Mouse (Mus musculus) erythroid progenitor cell, adult 5-6 weeks (primary cell): ENCODE results near the gene Ackr2. TPM values are rescaled to one million over a fixed set of nuclear protein-coding genes. Genes with fewer than 3 reads are reported as not detected.

ENCODE experiments used
- ATAC-seq: replicated peaks from 2 replicates; pipeline ENCODE4 v1.8.0; 2016; ENCODE audit warnings: moderate number of reproducible peaks, mild to moderate bottlenecking, moderate TSS enrichment, inconsistent platforms; ENCODE audit not compliant: poor library complexity, low FRiP score, severe bottlenecking
- total RNA-seq, 2 experiments: library from RNA; stranded (forward) in 1 of 2; stranded (reverse) in 1 of 2; fragments of 150-400 nt in 1 of 2; fragments of 186-747, 209-891 nt in 1 of 2; gene quantifications; 2 replicates each; pipeline versions ENCODE4 v1.2.3 to v1.2.4; 2015 to 2017; ENCODE audit warnings: low replicate concordance in 2 of 2

Ackr2 gene
- total RNA-seq, 2 experiments from 2014 or later, result not detected

- no peak for ATAC-seq
Measured at GRCm38 (mm10) chr9:121911196-121911595, 13.0 kb downstream of the Ackr2 start.

DNA sequence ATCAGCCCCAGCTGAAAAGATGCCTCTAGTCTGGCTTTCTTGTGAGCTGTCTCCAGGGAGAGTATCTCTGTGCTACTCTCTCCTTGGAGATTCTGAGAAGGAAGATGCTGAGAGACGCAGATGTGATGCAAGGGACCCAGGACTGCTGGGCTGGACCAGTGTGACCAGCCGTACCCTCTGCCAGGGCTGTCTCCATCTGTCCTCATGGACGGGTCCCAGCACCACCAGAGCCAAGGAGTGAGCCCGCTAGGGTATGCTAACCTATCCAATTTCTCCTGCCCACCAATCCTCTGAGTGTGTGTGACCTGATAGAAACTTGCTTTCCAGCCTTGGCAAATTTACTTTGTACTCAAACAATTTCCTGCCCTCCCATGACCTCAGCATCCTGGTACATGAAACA is 14.6 kb downstream of the Ackr2 start:
- ATAC-seq, result no peak

- ATAC-seq, result no peak
Measured at GRCm38 (mm10) chr9:121914226-121914757, 16.1 kb downstream of the Ackr2 start.

DNA sequence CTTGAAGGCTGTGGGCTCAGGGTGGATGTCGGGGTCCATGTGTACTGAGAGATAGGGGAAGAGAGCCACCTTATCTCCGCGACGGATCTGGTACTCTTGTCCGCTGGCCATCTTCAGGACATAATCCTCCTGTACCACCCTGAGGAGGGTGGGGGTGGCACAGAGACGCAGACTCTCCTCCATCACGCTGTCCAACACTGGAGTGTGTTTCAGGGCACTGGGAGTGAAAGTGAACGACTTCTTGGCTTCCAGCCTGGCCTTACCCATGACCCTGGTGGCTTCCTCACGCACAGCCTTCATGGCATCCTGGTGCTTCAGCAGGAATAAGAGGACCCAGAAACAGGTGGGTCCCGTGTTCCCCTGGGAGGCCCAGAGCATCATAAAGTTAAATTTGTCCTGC is 16.9 kb downstream of the Ackr2 start:
- no peak for ATAC-seq

DNA sequence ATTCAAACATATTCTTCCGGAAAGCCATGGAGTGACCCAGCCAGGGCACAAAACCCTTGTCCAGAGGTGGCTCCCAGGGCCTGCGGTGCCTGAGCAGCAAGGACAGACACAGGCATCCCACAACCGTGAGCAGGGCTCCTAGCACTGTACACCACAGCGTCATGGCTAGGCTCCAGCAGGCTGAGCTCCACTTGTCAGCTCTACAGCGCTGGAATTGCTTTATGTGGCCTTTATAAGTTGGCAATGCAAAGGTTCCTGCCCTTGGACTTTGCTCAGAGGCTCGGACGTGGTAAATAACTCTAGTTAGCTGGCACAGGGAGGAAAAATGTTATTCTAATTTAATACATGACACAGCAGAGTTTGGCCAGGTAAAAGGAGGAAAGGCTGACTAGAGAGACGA is 17.9 kb downstream of the Ackr2 start, which contains the start of gene Cyp8b1:
Cyp8b1 (minus strand) TSS at position 204 of the 400 bp plus-strand sequence.
- ATAC-seq, result no peak

GRCm38 (mm10) chr9:121919027-121919501 is 20.9 kb downstream of the Ackr2 start:
- ATAC-seq, result no peak

DNA sequence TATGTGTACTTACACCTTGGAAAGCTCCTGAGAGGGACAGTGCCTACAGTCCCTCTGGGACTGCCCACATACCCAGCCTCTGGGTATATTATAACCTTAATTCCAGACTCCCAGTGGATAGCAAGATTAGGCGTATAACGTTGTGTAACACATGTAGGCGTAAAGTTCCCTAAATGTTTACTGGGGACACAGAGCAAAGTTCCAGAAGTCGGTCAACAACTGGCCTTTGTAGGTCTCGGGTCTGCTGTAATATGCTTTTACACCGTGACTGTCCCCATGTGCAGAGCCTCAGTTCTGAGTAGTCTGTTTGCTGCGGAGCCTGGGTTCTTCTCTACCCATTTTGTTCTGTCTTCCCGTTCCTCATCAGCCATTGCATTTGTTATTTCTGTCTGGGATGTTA is 25.3 kb downstream of the Ackr2 start:
- no peak for ATAC-seq

DNA sequence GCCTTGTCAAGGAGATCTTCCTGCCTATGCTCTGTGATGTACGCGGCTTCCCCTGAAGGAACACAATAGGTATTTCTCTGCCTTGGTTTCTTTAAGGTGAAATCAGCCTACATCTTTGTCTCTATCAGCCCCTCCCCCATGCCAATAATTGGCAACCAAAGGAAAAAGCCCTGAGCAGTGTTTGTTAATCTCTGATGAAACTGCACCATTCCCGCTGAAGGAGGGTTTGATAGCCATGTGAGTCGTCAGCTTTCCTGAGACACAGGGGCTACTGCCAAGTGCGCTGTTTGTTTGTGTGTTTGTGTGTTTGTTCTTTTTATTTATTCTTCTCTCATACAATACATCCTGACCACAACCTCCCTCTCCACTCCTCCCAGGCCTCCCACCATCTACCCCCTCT is 25.8 kb downstream of the Ackr2 start:
- no peak for ATAC-seq

- no peak for ATAC-seq
Measured at GRCm38 (mm10) chr9:121924901-121925560, 26.9 kb downstream of the Ackr2 start.

DNA sequence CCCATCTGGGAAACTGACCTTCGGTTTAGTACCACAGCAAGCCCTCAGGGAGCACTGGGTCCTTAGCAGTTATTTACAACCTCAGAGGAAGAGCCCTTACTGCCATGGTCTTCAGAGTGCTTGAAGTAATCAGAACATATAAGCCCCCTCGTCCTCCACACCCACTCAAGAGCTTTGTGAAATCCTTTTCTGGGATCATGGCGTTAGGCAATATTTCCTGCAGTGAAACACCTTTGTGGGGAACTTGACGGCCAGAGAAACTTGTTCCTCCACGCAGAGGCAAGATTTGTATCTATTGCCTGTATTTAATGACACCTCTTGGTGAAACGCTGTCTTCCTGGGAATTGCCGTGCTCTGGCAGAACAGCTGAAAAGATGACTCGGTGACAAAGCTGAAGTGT is 27.8 kb downstream of the Ackr2 start:
- no peak for ATAC-seq

- ATAC-seq, result no peak
Measured at GRCm38 (mm10) chr9:121926634-121927405, 28.7 kb downstream of the Ackr2 start.

DNA sequence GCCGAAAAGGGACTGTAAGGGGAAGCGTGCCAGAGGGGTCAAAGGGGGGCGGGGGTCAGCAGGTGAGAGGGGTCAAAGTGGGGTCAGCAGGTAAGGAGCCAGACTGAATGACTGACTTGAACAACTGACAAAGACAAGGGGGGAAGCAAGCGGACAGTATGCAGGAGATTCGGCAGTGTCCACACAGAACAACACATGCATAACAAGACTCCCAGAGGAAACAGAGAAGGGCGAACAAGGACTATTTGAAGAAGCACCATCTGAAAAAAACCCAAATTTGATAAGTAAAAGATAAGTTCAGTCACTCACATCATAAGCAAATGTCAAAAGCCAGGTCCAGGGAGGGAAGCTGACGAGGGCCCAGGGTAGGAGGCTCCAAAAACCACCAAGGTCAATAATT is 29.6 kb downstream of the Ackr2 start:
- no peak for ATAC-seq

DNA sequence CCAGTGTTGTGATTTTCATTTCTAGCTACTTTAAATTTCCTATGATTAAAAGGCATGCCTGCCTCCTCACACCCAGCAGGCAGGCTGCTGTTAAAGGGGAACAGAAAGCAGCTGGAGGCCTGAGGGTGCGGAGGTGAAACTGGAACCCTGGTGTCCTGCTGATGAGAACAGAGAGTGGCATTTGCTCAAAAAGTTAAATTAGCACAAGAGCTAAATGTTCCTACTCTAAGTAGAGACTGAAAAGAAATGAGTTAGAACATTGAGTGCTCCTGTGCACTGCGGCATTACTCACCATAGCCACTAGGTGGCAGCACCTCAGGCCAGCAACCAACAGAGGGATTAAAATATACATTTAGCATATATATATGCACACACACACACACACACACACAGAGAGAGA is 30.3 kb downstream of the Ackr2 start:
- ATAC-seq, result peak; percentile 80

GRCm38 (mm10) chr9:121934856-121935255 is 36.7 kb downstream of the Ackr2 start:
- no peak for ATAC-seq

- ATAC-seq, result no peak
Measured at GRCm38 (mm10) chr9:121936952-121937351, 38.8 kb downstream of the Ackr2 start.

DNA sequence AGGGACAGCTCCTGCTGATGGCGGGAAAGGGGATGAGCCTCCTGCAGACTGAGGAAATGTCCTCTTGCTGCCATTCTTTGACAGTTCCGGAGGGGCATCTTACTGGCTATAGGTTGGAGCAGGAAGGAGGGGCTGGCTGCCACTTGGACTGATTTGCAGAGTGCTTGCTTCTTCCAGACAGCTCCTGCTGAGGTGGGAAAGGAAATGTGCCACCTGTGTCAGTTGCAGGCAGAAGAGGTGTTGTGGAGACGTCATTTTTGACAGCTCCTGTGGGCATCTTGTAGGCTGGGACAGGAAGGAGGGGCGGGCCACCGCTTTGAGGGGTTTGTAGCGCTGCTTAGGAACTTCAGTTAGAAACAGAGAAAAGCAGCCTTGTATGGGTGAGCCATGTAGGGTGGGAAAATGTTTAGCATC is 39.3 kb downstream of the Ackr2 start:
- no peak for ATAC-seq

- ATAC-seq, result peak; percentile 50; the same call in 1 of the 2 replicates
Measured at GRCm38 (mm10) chr9:121937944-121938355, 39.8 kb downstream of the Ackr2 start.

DNA sequence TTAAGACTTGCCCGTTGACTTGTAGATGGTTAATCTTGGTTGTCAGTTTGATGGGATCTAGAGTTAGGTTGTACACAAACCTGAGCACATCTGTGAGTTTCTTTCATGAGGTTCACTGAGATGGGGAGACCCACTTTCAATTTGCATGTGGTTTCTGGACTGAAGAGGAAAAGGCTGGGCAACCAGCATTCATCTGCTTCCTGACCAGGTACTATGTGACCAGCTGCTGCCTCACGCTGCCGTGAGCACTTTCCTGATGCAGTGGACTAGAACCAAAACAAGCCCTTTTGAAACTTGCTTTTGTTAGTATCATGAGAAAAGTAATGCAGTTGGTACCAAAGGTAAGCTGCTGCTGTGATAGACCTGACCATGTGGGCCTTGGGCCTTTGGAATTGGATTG is 44.9 kb downstream of the Ackr2 start:
- ATAC-seq, result no peak

DNA sequence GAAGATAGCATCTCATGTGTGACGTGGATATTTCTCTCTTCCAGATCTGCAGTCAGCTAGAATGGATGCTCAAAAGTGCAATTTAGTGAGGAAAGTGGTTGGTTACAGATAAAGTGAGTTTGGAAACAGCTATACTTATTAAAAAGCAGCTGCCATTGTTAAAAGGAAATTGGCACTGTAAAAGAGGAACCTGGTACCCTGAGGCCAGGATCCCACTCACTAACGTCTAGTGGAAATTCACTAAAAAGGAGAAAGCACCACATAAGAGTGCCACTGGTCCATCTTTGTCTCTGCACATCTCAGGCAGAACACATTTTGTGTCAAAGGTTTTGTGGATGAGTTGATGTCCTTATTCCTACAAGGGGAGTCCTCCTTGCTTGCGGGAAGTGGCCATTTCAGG is 45.5 kb downstream of the Ackr2 start:
- no peak for ATAC-seq

GRCm38 (mm10) chr9:121947784-121948183 is 49.6 kb downstream of the Ackr2 start:
- no peak for ATAC-seq

DNA sequence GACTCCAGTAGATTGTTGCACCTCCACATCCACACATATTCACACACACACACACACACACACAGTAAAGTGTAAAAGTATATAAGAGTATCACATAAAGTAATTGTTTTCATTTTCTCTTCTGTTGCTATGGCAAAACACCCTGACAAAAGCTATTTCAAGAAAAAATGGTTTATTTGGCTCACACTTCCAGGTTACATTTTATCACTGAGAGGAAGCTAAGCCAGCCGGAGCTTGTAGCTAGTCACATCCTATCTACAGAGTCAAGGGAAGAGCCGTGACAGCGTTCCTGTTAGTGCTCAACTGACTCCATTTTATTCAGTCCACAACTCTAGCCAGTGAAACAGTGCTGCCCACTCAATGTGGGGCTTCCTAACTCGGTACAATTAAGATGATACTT is 50.3 kb downstream of the Ackr2 start:
- no peak for ATAC-seq
